Mouse (Mus musculus) right cerebral cortex, postnatal 10 days (tissue): ENCODE results near the gene Ap1m1.

Experiments
- DNase-seq, 2 experiments: peaks; one replicate each; pipeline ENCODE4 v3.0.0; 2021; ENCODE audit warnings: low spot score in 2 of 2

The Ap1m1 gene

GRCm38 (mm10) chr8:72293309-72293708 is 53.5 kb downstream of the Ap1m1 start:
- no peak for DNase-seq

GRCm38 (mm10) chr8:72295125-72295524 is 55.3 kb downstream of the Ap1m1 start:
- DNase-seq: no peak

DNA sequence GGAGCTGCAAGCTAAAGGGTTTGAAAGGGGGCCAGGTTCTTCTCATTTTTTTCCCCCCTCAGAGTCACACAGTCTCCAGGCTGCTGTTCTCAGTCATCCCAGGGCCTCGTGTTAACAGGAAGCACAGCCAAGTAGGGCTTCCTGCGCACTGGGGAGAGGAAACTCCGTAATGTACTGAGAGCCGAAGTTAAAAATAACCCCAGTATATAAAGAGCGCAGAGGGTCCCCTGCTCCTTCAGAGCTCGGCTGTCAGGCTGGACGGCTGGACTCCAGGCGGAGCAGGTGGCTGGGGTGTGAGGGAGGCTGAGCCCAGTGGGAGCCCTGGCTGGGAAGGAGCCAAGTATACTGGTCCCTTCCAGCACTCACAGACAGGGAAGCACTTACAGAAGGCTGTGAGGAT is 55.9 kb downstream of the Ap1m1 start:
- DNase-seq: peak; percentile 85 to 90

- no peak for DNase-seq
These were observed 56.7 kb downstream of the Ap1m1 start for GRCm38 (mm10) chr8:72296561-72296960.

- no peak for DNase-seq
These were observed 59.1 kb downstream of the Ap1m1 start for GRCm38 (mm10) chr8:72298928-72299327.

DNA sequence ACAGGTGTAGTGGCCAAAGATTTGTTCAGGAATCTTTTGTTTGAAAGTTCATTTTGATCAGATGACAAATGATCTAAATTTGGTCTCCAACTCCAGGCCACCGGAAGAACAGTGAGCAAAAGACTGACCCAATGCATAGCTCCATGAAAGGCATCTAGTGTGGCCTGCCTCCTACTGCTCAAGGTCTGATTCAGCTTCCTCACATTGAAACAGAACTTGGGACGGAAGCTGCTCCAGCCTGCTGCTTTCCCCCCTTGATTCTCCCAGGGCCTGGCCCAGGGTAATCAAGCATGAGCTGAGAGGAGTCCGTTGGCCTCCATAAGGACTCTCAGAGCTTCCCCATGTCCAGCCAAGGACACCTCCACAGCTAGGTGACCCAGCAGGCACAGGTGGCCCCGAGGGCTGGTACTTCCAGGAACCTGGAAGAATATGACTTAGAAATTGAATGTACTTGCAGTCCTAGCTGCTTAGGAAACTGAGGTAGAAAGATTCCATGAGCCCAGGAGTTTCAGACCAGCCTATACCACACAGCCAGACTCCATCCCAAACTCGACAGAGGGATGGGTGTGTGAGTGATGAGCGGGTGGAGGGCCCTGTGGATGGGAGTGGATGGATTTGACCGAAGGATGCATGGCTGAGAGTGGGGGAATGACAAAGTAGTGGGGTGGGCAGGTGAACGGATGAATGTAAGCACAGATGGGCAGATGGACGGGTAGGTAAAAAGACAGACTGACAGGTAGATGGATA is 61.0 kb downstream of the Ap1m1 start:
- DNase-seq: no peak

DNA sequence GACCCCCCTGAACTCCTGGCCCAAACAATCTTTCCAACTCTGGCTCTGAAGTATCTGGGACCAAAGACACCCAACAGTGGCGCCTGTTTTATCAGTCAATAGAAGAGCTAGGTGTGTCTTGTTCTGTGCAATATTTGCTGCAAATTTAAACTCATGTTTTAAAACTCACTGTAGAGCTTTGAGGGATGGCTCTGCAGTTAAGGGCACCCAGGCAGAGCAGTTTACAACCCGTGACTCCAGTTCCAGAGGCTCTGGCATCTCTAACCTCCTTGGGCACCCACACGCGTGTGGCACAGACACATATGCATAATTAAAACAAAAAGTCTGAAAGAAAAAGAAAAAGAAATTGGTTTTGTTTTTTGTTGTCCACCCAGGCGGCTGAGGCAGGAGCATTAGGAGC is 61.7 kb downstream of the Ap1m1 start:
- no peak for DNase-seq

GRCm38 (mm10) chr8:72302986-72303612 is 63.3 kb downstream of the Ap1m1 start:
- no peak for DNase-seq

GRCm38 (mm10) chr8:72303633-72304032 is 63.8 kb downstream of the Ap1m1 start:
- DNase-seq: no peak

GRCm38 (mm10) chr8:72305210-72305905 is 65.5 kb downstream of the Ap1m1 start, which contains the start of gene Gm10282:
Gm10282 (minus strand) TSS chr8:72305260.
- DNase-seq: no peak

GRCm38 (mm10) chr8:72306913-72307312 is 67.1 kb downstream of the Ap1m1 start:
- no peak for DNase-seq
